Mouse (Mus musculus): ENCODE data around the gene Wnt7b. TPM values are rescaled to one million over a fixed set of nuclear protein-coding genes. Genes with fewer than 3 reads are reported as not detected.

Gene Wnt7b
- polyA plus RNA-seq, 1 experiment from 2014 or later, result 130 TPM

DNA sequence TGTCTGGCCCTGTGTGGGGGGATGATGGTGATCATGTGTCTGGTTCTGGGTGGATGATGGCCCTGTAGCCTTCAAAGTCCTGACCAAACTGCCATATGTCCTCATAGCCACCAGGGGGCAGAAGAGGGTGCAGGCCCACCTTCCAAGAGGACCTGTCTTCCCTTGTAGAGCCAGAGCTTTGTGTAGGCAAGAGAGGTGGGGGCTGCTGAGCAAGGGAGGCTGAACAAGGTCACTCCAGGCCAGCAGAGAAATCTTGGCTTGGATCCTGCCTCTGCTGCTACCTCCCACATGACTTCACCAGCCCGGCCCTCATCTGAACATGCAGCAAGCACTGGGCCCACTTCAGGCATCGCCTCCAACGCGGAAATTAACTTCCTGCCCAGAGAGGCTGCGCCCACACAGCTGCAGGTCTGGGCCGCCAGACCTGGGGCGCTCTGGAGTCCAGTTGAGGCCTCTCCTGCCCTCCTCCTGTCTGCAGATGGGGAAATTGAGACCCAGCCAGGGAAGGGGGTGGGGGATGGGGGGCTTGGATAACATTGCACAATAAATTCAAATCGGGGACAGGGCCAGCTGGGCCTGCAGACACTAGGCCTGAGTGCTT, 28.4 kb upstream of the Wnt7b start:
- peak; percentile 69 for ATAC-seq (ENCODE audit: low FRiP score)
- WGBS, result 70% methylated on average over 8 of the region's 8 CpGs
- Histone ChIP-seq H3K9me3 (no peaks in the 10 kb centered on the region), H3K4me2 (no peak overlapping the region), H3K4me1 (peaks cover 28% of the 10 kb centered on the region), H3K27me3 (peaks cover 35% of the 10 kb centered on the region), H3K27ac (peak overlapping the region; percentile 50; the same call in 1 of the 2 replicates), H3K9ac (0 out of 2 replicates have a peak overlapping the region, but pooled peaks have one; percentile 1), H3K36me3 (replicated peaks) (no peaks in the 10 kb centered on the region), H3K4me3 (replicated peaks) (no peak overlapping the region)

DNA sequence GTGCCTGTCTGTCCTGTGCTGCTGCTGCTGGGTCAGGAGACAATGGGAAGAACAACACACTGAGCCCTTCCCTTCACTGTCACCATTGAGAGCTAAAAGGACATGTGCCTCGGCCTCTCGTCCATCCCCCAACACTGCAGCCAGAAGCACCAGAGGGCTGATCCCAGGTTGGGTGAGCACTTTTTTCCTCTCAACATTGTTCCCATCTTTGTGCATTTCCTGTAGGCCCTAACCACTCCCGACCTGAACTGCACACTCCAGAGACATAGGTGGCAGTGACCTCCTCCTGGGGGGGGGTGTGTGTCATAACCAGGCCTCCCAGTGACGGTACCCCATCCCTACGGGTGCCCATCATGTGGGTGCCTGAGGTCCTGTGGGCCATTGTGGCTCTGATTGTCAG, 27.8 kb upstream of the Wnt7b start:
- Histone ChIP-seq H3K9ac (no peak overlapping the region), H3K9me3 (no peaks in the 10 kb centered on the region), H3K36me3 (replicated peaks) (no peaks in the 10 kb centered on the region), H3K4me2 (no peak overlapping the region), H3K4me3 (replicated peaks) (no peak overlapping the region), H3K27me3 (peaks cover 29% of the 10 kb centered on the region), H3K27ac (no peak overlapping the region), H3K4me1 (peaks cover 23% of the 10 kb centered on the region)
- peak; percentile 31 for ATAC-seq (ENCODE audit: low FRiP score)
- WGBS, result 69% methylated on average over 5 of the region's 5 CpGs

GRCm38 (mm10) chr15:85609266-85610004, 27.2 kb upstream of the Wnt7b start:
- no peak overlapping the region for H3K4me2 ChIP-seq
- no peak overlapping the region for H3K9ac ChIP-seq
- H3K9me3 ChIP-seq, result no peaks in the 10 kb centered on the region
- 90% methylated on average over 5 of the region's 5 CpGs for WGBS
- peaks cover 23% of the 10 kb centered on the region for H3K4me1 ChIP-seq
- H3K27me3 ChIP-seq, result peaks cover 26% of the 10 kb centered on the region
- no peak for ATAC-seq (ENCODE audit: low FRiP score)
- no peaks in the 10 kb centered on the region for H3K36me3 ChIP-seq (replicated peaks)
- H3K4me3 ChIP-seq (replicated peaks), result no peak overlapping the region
- H3K27ac ChIP-seq, result no peak overlapping the region

DNA sequence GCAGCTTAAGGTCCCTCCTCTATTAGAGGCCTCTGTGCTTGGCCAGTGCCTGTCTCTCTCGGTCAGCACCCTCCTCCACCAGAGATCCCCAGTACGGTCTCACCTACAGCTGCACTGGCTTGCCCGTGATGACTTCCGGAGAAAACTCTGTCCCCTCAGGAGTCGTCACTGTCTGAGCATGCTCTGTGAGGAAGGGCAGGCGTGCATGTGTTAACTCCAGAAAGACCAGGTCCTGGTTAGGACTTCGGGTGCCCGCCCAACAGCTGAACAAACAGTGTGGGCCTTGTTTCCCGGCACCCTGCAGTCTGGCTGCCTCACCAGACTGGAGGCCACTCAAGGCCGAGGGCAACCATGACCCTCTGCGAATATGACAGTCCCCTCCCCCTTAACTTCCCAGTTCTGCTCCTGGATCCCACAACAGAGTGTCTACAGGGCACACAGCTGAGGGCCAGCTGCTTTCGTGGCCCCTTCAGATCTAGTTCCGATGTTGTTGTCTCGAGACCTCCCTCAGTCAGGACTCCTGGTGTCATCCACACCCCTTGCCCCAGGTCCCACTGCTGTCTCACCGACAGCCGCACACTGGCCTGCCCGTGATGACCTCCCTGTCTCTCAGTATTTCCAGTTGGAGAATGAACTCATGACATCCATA, 23.8 kb upstream of the Wnt7b start:
- no peaks in the 10 kb centered on the region for H3K9me3 ChIP-seq
- 75% methylated on average over 17 of the region's 17 CpGs for WGBS
- H3K4me1 ChIP-seq, result peaks cover 5% of the 10 kb centered on the region
- H3K36me3 ChIP-seq (replicated peaks), result no peaks in the 10 kb centered on the region
- no peak overlapping the region for H3K4me2 ChIP-seq
- H3K9ac ChIP-seq, result no peak overlapping the region
- ATAC-seq (ENCODE audit: low FRiP score), result no peak
- H3K27ac ChIP-seq, result no peak overlapping the region
- H3K4me3 ChIP-seq (replicated peaks), result no peak overlapping the region
- peaks cover 12% of the 10 kb centered on the region; the same call in 1 of the 2 replicates for H3K27me3 ChIP-seq

DNA sequence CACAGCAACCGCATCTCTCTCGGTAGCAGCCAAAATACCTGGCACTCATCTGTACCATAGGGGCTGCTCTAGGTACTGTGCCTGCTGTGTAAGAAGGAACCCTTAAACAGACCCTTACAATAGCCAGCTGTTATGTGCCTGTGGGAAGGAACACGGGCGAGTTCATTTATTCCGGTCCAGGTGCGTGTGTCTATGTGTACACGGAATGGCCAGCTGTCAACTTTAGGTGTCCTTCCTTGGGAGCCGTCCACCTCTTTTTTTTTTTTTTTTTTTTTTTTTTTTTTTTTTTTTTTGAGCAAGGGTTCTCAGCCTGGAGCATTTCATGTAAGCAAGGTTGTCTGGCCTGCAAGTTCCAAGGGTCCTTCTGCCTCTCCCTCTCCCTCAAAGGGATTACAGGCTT, 22.7 kb upstream of the Wnt7b start:
- H3K36me3 ChIP-seq (replicated peaks), result no peaks in the 10 kb centered on the region
- H3K4me2 ChIP-seq, result no peak overlapping the region
- no peak overlapping the region for H3K27ac ChIP-seq
- peaks cover 12% of the 10 kb centered on the region; the same call in 1 of the 2 replicates for H3K27me3 ChIP-seq
- H3K9me3 ChIP-seq, result no peaks in the 10 kb centered on the region
- WGBS, result 87% methylated on average over 8 of the region's 8 CpGs
- no peak overlapping the region for H3K4me3 ChIP-seq (replicated peaks)
- ATAC-seq (ENCODE audit: low FRiP score), result no peak
- H3K9ac ChIP-seq, result no peak overlapping the region
- peaks cover 8% of the 10 kb centered on the region for H3K4me1 ChIP-seq

DNA sequence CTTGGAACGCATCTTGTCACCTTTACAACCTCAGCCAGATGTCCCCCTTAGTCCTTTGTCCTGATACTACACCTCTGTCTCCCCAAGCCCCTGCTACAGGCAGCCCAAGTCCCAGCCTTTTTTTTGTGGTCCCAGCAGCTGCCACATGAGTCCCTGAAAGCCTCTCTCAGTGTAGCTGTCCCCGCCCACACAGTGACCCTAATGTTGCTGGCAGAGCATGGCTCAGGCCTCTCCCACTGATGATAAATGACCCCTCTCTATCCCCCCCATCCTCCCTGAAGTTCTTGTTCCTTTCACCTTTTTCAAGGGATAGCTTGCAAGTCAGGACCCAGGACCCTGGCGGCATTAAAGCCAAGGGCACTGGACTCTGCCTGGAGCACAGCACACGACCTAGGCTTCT, 22.2 kb upstream of the Wnt7b start:
- ATAC-seq (ENCODE audit: low FRiP score), result no peak
- Histone ChIP-seq H3K27ac (no peak overlapping the region), H3K9me3 (no peaks in the 10 kb centered on the region), H3K4me3 (replicated peaks) (no peak overlapping the region), H3K27me3 (peaks cover 12% of the 10 kb centered on the region; the same call in 1 of the 2 replicates), H3K9ac (no peak overlapping the region), H3K4me1 (peaks cover 12% of the 10 kb centered on the region), H3K4me2 (no peak overlapping the region), H3K36me3 (replicated peaks) (no peaks in the 10 kb centered on the region)
- WGBS, result 78% methylated on average over 4 of the region's 4 CpGs

- H3K36me3 ChIP-seq (replicated peaks), result no peaks in the 10 kb centered on the region
- no peak for ATAC-seq (ENCODE audit: low FRiP score)
- H3K4me2 ChIP-seq, result no peak overlapping the region
- H3K27me3 ChIP-seq, result peaks cover 12% of the 10 kb centered on the region; the same call in 1 of the 2 replicates
- peaks cover 13% of the 10 kb centered on the region for H3K4me1 ChIP-seq
- no peaks in the 10 kb centered on the region for H3K9me3 ChIP-seq
- H3K9ac ChIP-seq, result no peak overlapping the region
- H3K27ac ChIP-seq, result no peak overlapping the region
- H3K4me3 ChIP-seq (replicated peaks), result no peak overlapping the region
- WGBS, result 62% methylated on average over 5 of the region's 5 CpGs
These were observed 21.1 kb upstream of the Wnt7b start for GRCm38 (mm10) chr15:85603422-85603821.

- 78% methylated on average over 6 of the region's 6 CpGs for WGBS
- H3K27me3 ChIP-seq, result peaks cover 11% of the 10 kb centered on the region; the same call in 1 of the 2 replicates
These were observed 20.5 kb upstream of the Wnt7b start for GRCm38 (mm10) chr15:85602733-85603132.

DNA sequence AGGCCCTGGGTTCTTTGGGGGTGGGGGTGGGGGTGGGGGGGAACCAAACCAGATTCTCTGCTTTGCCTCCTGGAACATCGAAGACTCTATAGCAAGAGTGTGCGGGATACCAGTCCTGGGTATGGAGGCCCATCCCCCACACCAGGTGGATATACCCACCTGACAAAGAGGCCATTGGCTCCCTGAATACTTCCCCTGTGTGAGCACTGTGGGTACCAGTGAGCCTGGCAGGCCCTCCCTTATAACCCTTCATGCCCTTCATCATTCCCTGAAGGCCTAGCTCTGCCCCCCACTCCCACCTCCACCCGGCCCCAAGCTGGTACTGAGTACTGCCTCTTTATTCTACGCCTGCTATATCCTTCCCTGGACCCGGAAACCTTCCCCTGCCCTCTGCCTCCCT, 19.7 kb upstream of the Wnt7b start:
- ATAC-seq (ENCODE audit: low FRiP score), result no peak
- no peak overlapping the region for H3K4me3 ChIP-seq (replicated peaks)
- no peaks in the 10 kb centered on the region for H3K36me3 ChIP-seq (replicated peaks)
- no peak overlapping the region for H3K27ac ChIP-seq
- H3K9me3 ChIP-seq, result no peaks in the 10 kb centered on the region
- peaks cover 13% of the 10 kb centered on the region for H3K4me1 ChIP-seq
- peaks cover 7% of the 10 kb centered on the region; the same call in 1 of the 2 replicates for H3K27me3 ChIP-seq
- no peak overlapping the region for H3K4me2 ChIP-seq
- H3K9ac ChIP-seq, result no peak overlapping the region
- 88% methylated on average over 5 of the region's 5 CpGs for WGBS

More at GRCm38 (mm10) chr15:85602733-85603132, 20.5 kb upstream of the Wnt7b start:
- H3K4me2 ChIP-seq, result no peak overlapping the region
- no peaks in the 10 kb centered on the region for H3K9me3 ChIP-seq
- H3K27ac ChIP-seq, result no peak overlapping the region
- H3K4me1 ChIP-seq, result peaks cover 13% of the 10 kb centered on the region
- no peaks in the 10 kb centered on the region for H3K36me3 ChIP-seq (replicated peaks)
- no peak for ATAC-seq (ENCODE audit: low FRiP score)
- H3K9ac ChIP-seq, result no peak overlapping the region
- H3K4me3 ChIP-seq (replicated peaks), result no peak overlapping the region

DNA sequence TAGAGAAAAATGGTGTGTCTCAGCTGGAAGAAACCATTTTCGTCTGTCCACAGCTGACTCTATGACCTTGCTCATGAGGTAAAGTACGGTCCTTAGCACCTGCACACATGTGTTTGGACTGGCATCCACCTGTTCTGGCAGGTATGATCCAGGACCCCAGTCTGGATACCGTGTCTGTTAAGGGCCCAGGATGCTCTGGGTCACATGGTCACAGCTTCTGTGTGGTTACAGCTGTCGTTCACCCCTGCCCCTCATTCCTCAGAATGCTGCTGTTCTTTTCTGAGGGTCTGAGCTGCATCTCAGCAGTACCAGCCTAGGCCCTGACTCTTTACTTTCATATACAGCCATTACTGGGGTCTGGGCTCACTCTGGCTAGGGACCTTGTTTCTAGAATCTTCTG, 18.9 kb upstream of the Wnt7b start:
- peaks cover 13% of the 10 kb centered on the region for H3K4me1 ChIP-seq
- no peaks in the 10 kb centered on the region for H3K9me3 ChIP-seq
- H3K27me3 ChIP-seq, result peaks cover 7% of the 10 kb centered on the region; the same call in 1 of the 2 replicates
- no peak overlapping the region for H3K9ac ChIP-seq
- ATAC-seq (ENCODE audit: low FRiP score), result no peak
- H3K4me2 ChIP-seq, result no peak overlapping the region
- H3K4me3 ChIP-seq (replicated peaks), result no peak overlapping the region
- H3K27ac ChIP-seq, result no peak overlapping the region
- H3K36me3 ChIP-seq (replicated peaks), result no peaks in the 10 kb centered on the region
- 78% methylated on average over 4 of the region's 4 CpGs for WGBS

- no peak overlapping the region for H3K27ac ChIP-seq
- ATAC-seq (ENCODE audit: low FRiP score), result no peak
These were observed 18.4 kb upstream of the Wnt7b start for GRCm38 (mm10) chr15:85600696-85601094.

GRCm38 (mm10) chr15:85599887-85600695, 17.8 kb upstream of the Wnt7b start:
- no peak overlapping the region for H3K4me2 ChIP-seq
- H3K27ac ChIP-seq, result no peak overlapping the region
- peaks cover 7% of the 10 kb centered on the region; the same call in 1 of the 2 replicates for H3K27me3 ChIP-seq
- no peak overlapping the region for H3K9ac ChIP-seq
- ATAC-seq (ENCODE audit: low FRiP score), result peak; percentile 53; the same call in 1 of the 2 replicates
- no peaks in the 10 kb centered on the region for H3K36me3 ChIP-seq (replicated peaks)
- H3K9me3 ChIP-seq, result no peaks in the 10 kb centered on the region
- H3K4me1 ChIP-seq, result peaks cover 13% of the 10 kb centered on the region
- 27% methylated on average over 18 of the region's 18 CpGs for WGBS
- H3K4me3 ChIP-seq (replicated peaks), result no peak overlapping the region

More at GRCm38 (mm10) chr15:85600696-85601094, 18.4 kb upstream of the Wnt7b start:
- H3K27me3 ChIP-seq, result peaks cover 7% of the 10 kb centered on the region; the same call in 1 of the 2 replicates
- 82% methylated on average over 7 of the region's 7 CpGs for WGBS
- no peaks in the 10 kb centered on the region for H3K36me3 ChIP-seq (replicated peaks)
- H3K4me3 ChIP-seq (replicated peaks), result no peak overlapping the region
- peaks cover 13% of the 10 kb centered on the region for H3K4me1 ChIP-seq
- H3K9me3 ChIP-seq, result no peaks in the 10 kb centered on the region
- no peak overlapping the region for H3K9ac ChIP-seq
- no peak overlapping the region for H3K4me2 ChIP-seq

All from forebrain, embryonic 12.5 days (tissue).